Mouse (Mus musculus): ENCODE results near the gene Tnfrsf18.

Tnfrsf18 gene

GRCm38 (mm10) chr4:156076911-156077382, 51.0 kb downstream of the Tnfrsf18 start:
- no peak for DNase-seq (ENCODE audit: low spot score)

DNA sequence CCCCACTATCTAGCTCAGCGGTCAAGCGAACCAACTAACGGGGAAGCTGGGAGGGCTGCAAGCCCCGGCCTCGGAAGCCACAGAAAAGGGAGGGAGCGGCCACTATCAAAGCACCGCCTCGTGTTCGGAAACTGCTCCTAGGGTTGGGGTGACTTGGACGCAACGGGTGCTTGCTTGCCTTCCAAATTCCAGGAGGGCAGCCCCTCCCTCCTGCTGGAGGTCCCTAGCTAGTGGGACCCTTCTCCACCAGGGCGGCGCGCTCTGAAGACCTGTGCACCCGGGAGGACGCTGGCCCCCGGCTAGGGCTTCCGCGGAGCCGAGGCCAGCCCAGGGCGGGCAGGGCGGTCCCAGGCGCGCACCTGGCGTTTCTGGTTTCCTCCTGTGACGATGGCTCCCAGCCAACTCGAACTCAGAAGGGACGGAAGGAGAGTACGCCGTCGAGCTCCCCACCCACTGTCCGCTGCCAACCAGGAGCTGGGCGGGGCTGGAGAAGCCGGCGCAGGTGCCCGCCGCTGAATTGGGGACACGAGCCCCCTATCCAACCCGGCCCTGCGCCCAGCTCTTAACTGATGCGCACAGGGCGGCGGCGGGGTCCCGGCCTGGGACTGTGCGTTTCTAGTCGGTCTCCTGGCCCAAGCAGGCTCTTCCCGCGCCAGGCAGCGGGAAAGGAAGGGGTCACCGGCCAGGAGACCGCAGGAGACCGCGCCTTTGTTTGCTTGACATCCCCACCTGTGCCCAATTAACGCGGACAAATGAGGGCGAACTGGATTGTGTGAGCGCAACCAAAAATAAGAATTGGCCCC, 51.7 kb downstream of the Tnfrsf18 start:
- DNase-seq (ENCODE audit: low spot score), result peak; percentile 36
